In genomic region chr4:134255854-134256253, GRCm38 (mm10) we compare ENCODE assay signal across 11 mouse cellular contexts. TPM values are rescaled to one million over a fixed set of nuclear protein-coding genes. Genes with fewer than 3 reads are reported as not detected.
DNase-seq lines count a peak whose midpoint lies in the region; ATAC-seq lines count a peak whose summit lies in the region.
"Had no signal": no experiment of that assay in that cellular context is flagged by ENCODE, and none has a peak within 500 bp of the region (broad histone marks: within the 10 kb centered on the region; RNA-seq: fewer than 3 reads in every experiment).

No protein-coding gene starts in this region.

- no peak overlapping the region for H3K4me3 ChIP-seq in kidney, embryonic 14.5 days (ENCODE audit: low read length)
- H3K4me3 ChIP-seq in heart, embryonic 14.5 days (ENCODE audit: control insufficient read depth in 1 of 2, insufficient read depth in 1 of 2, low read depth in 1 of 2, low read length in 2 of 2) = no peak overlapping the region
- no peak overlapping the region for H3K4me3 ChIP-seq in limb, embryonic 12.5 days (replicated peaks)
- H3K4me3 ChIP-seq: liver, embryonic 15.5 days had no signal

- H3K9me3 ChIP-seq in kidney, embryonic 14.5 days (ENCODE audit: control insufficient read depth, low read length) = no peaks in the 10 kb centered on the region
- no peaks in the 10 kb centered on the region for H3K9me3 ChIP-seq in heart, embryonic 14.5 days (ENCODE audit: control insufficient read depth, low read length)
- no peaks in the 10 kb centered on the region for H3K9me3 ChIP-seq in limb, embryonic 12.5 days
- H3K9me3 ChIP-seq: liver, embryonic 15.5 days had no signal

- H3K4me2 ChIP-seq in kidney, embryonic 14.5 days (replicated peaks; ENCODE audit: low read depth, low read length) = no peak overlapping the region
- peak overlapping the region; percentile 46; the same call in 1 of the 2 replicates for H3K4me2 ChIP-seq in heart, embryonic 14.5 days (ENCODE audit: low read length)
- no peak overlapping the region for H3K4me2 ChIP-seq in limb, embryonic 12.5 days
- H3K4me2 ChIP-seq: liver, embryonic 15.5 days had no signal

- peak; percentile 43 for DNase-seq in adrenal gland, postnatal 14 days
- no peak for DNase-seq in adrenal gland, adult 8-10 months
- DNase-seq in kidney, adult 9 months = no peak
- no peak for DNase-seq in right cerebral cortex, postnatal 10 days (ENCODE audit: low spot score in 2 of 2)

- ATAC-seq in kidney, embryonic 14.5 days (ENCODE audit: low FRiP score, low TSS enrichment) = no peak
- ATAC-seq in heart, embryonic 14.5 days (ENCODE audit: insufficient number of reproducible peaks, insufficient read depth, low FRiP score, low read depth) = no peak
- ATAC-seq in limb, embryonic 12.5 days (ENCODE audit: insufficient number of reproducible peaks, insufficient read depth, low FRiP score, low TSS enrichment, low read depth) = no peak
- no peak for ATAC-seq in activated CD4-positive, CD25-positive, alpha-beta regulatory T cell, adult 4 months
- ATAC-seq: Patski had no signal

- H3K27ac ChIP-seq in kidney, embryonic 14.5 days (ENCODE audit: low read depth, low read length) = peak overlapping the region; percentile 24; the same call in 1 of the 2 replicates
- peak overlapping the region; percentile 30 to 59; a peak in 2 of 4 replicates for H3K27ac ChIP-seq in heart, embryonic 14.5 days (replicated peaks in 1 of 2; ENCODE audit: control insufficient read depth in 1 of 2, insufficient read depth in 1 of 2, low read depth in 2 of 2, low read length in 2 of 2)
- peak overlapping the region; percentile 8; the same call in 1 of the 2 replicates for H3K27ac ChIP-seq in limb, embryonic 12.5 days
- H3K27ac ChIP-seq: liver, embryonic 15.5 days had no signal

- no peaks in the 10 kb centered on the region for H3K36me3 ChIP-seq in kidney, embryonic 14.5 days (ENCODE audit: control insufficient read depth, insufficient read depth, low read length)
- H3K36me3 ChIP-seq in heart, embryonic 14.5 days (ENCODE audit: control insufficient read depth, insufficient read depth, low read length) = no peaks in the 10 kb centered on the region
- H3K36me3 ChIP-seq in limb, embryonic 12.5 days = no peaks in the 10 kb centered on the region
- H3K36me3 ChIP-seq: liver, embryonic 15.5 days had no signal

- 0 out of 2 replicates have a peak overlapping the region, but pooled peaks have one; percentile 19 for H3K9ac ChIP-seq in kidney, embryonic 14.5 days (ENCODE audit: low read depth, low read length)
- H3K9ac ChIP-seq in heart, embryonic 14.5 days (ENCODE audit: low read length) = 0 out of 2 replicates have a peak overlapping the region, but pooled peaks have one; percentile 31
- 0 out of 2 replicates have a peak overlapping the region, but pooled peaks have one; percentile 44 for H3K9ac ChIP-seq in limb, embryonic 12.5 days (replicated peaks)
- H3K9ac ChIP-seq: liver, embryonic 15.5 days had no signal

- peaks cover 46% of the 10 kb centered on the region for H3K4me1 ChIP-seq in kidney, embryonic 14.5 days (ENCODE audit: control insufficient read depth, insufficient read depth, low read length)
- peaks cover 41 to 55% of the 10 kb centered on the region in 2 experiments for H3K4me1 ChIP-seq in heart, embryonic 14.5 days (ENCODE audit: control insufficient read depth in 2 of 2, insufficient read depth in 2 of 2, low read length in 2 of 2)
- H3K4me1 ChIP-seq in limb, embryonic 12.5 days (replicated peaks) = peaks cover 54% of the 10 kb centered on the region

- WGBS in kidney, embryonic 14.5 days = 23% methylated on average over 4 of the region's 4 CpGs
- 47% methylated on average over 4 of the region's 4 CpGs for WGBS in heart, embryonic 14.5 days
- 25% methylated on average over 4 of the region's 4 CpGs for WGBS in limb, embryonic 12.5 days

- H3K27me3 ChIP-seq in kidney, embryonic 14.5 days (ENCODE audit: control insufficient read depth, insufficient read depth, low read length) = peaks cover 30% of the 10 kb centered on the region
- H3K27me3 ChIP-seq in heart, embryonic 14.5 days (ENCODE audit: control insufficient read depth, insufficient read depth, low read length) = peaks cover 14% of the 10 kb centered on the region
- peaks cover 46% of the 10 kb centered on the region for H3K27me3 ChIP-seq in limb, embryonic 12.5 days

RNA-seq across cellular contexts. Expression of gene Grrp1, which starts 1.9 kb away (rescaled TPM):
- 11.4 and 13.8 TPM in 2 replicates for total RNA-seq in adrenal gland, postnatal 14 days (2021)
- 10 to 100 TPM in 2 of 4 experiments, 1 to 10 TPM in 2; 9.5 to 12.5 (median 10.1) TPM for total RNA-seq in adrenal gland, adult 8-10 months (2022)
- polyA plus RNA-seq in kidney, embryonic 14.5 days (2014; fragmentation: Nextera tagmentation; extraction: Ambion mirVana) = 9.2 and 12.8 TPM in 2 replicates
- 4.4 and 6.2 TPM in 2 replicates for polyA plus RNA-seq in heart, embryonic 14.5 days (2014; fragmentation: Nextera tagmentation; extraction: Ambion mirVana)
- polyA plus RNA-seq in limb, embryonic 12.5 days (2016; fragmentation: Nextera tagmentation; extraction: Ambion mirVana) = 4.2 and 5.9 TPM in 2 replicates
- not detected for polyA plus RNA-seq in activated CD4-positive, CD25-positive, alpha-beta regulatory T cell, adult 4 months (2017; shearing (Covaris generic))
- polyA plus RNA-seq: Patski had no signal

RNA-seq across cellular contexts. Expression of gene Gm30191, which starts 9.1 kb away (rescaled TPM):
- not detected in 2 replicates for total RNA-seq in adrenal gland, postnatal 14 days (2021)
- total RNA-seq in adrenal gland, adult 8-10 months (2022) = not detected
- not detected in 2 replicates for polyA plus RNA-seq in kidney, embryonic 14.5 days (2014; fragmentation: Nextera tagmentation; extraction: Ambion mirVana)
- not detected in 2 replicates for polyA plus RNA-seq in heart, embryonic 14.5 days (2014; fragmentation: Nextera tagmentation; extraction: Ambion mirVana)
- not detected in 2 replicates for polyA plus RNA-seq in limb, embryonic 12.5 days (2016; fragmentation: Nextera tagmentation; extraction: Ambion mirVana)
- not detected for polyA plus RNA-seq in activated CD4-positive, CD25-positive, alpha-beta regulatory T cell, adult 4 months (2017; shearing (Covaris generic))
- polyA plus RNA-seq: large intestine, adult 2 months; liver, embryonic 15.5 days; Patski had no signal

RNA-seq across cellular contexts. Expression of gene Zfp593, which starts 10.5 kb away (rescaled TPM):
- total RNA-seq in adrenal gland, postnatal 14 days (2021) = 8.4 and 9.7 TPM in 2 replicates
- 10 to 100 TPM; 10.4 to 11.6 (median 11.6) TPM for total RNA-seq in adrenal gland, adult 8-10 months (2022)
- 17.5 and 18.9 TPM in 2 replicates for polyA plus RNA-seq in kidney, embryonic 14.5 days (2014; fragmentation: Nextera tagmentation; extraction: Ambion mirVana)
- 8.6 and 9.1 TPM in 2 replicates for polyA plus RNA-seq in heart, embryonic 14.5 days (2014; fragmentation: Nextera tagmentation; extraction: Ambion mirVana)
- polyA plus RNA-seq in limb, embryonic 12.5 days (2016; fragmentation: Nextera tagmentation; extraction: Ambion mirVana) = 17.5 and 19.2 TPM in 2 replicates
- 1 to 10 TPM; 5.1 to 6.4 TPM for polyA plus RNA-seq in activated CD4-positive, CD25-positive, alpha-beta regulatory T cell, adult 4 months (2017; shearing (Covaris generic))

RNA-seq across cellular contexts. Expression of gene E130218I03Rik, which starts 12.4 kb away (rescaled TPM):
- not detected in 2 replicates for total RNA-seq in adrenal gland, postnatal 14 days (2021)
- not detected for total RNA-seq in adrenal gland, adult 8-10 months (2022)
- polyA plus RNA-seq in kidney, embryonic 14.5 days (2014; fragmentation: Nextera tagmentation; extraction: Ambion mirVana) = 0.41 TPM in 1 of 2 replicates, not detected in the other
- 0.20 TPM in 1 of 2 replicates, not detected in the other for polyA plus RNA-seq in heart, embryonic 14.5 days (2014; fragmentation: Nextera tagmentation; extraction: Ambion mirVana)
- 0.78 and 0.96 TPM in 2 replicates for polyA plus RNA-seq in limb, embryonic 12.5 days (2016; fragmentation: Nextera tagmentation; extraction: Ambion mirVana)
- polyA plus RNA-seq in activated CD4-positive, CD25-positive, alpha-beta regulatory T cell, adult 4 months (2017; shearing (Covaris generic)) = 1 to 10 TPM in 1 of 2 experiments, under 1 TPM in 1; 0.37 to 6.4 TPM
- polyA plus RNA-seq: large intestine, adult 2 months; liver, embryonic 15.5 days had no signal

RNA-seq across cellular contexts. Expression of gene Cnksr1, which starts 17.7 kb away (rescaled TPM):
- 0.15 TPM in 1 of 2 replicates, not detected in the other for total RNA-seq in adrenal gland, postnatal 14 days (2021)
- under 1 TPM; 0.17 to 0.65 (median 0.46) TPM for total RNA-seq in adrenal gland, adult 8-10 months (2022)
- polyA plus RNA-seq in kidney, embryonic 14.5 days (2014; fragmentation: Nextera tagmentation; extraction: Ambion mirVana) = 5.0 and 6.4 TPM in 2 replicates
- polyA plus RNA-seq in heart, embryonic 14.5 days (2014; fragmentation: Nextera tagmentation; extraction: Ambion mirVana) = 0.57 and 0.62 TPM in 2 replicates
- polyA plus RNA-seq in limb, embryonic 12.5 days (2016; fragmentation: Nextera tagmentation; extraction: Ambion mirVana) = 1.7 and 2.0 TPM in 2 replicates
- not detected for polyA plus RNA-seq in activated CD4-positive, CD25-positive, alpha-beta regulatory T cell, adult 4 months (2017; shearing (Covaris generic))
